Comparison of ENCODE assay signal across 9 mouse cellular contexts in the genomic region with DNA sequence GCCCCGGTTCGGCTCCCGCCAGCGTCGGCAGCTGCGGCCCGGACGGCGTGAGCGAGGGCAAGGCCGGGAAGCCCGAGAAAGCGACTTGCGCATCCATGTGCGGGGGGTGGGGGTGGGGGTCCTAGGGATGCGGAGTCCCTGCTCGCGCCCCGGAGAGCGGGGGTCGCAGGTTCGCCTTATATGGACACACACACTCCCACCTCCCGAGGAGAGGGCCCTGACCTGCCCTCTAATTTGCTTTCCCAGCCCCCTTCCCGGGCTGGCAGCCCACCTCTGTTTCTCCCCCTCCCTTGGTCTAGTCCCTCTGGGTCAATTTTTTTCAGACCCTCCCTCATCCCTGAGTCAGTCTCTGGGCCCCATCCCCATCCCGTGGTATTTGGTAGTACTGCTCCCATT. TPM values are rescaled to one million over a fixed set of nuclear protein-coding genes. Genes with fewer than 3 reads are reported as not detected.
DNase-seq lines count a peak whose midpoint lies in the region; ATAC-seq lines count a peak whose summit lies in the region.
"Had no signal": no experiment of that assay in that cellular context is flagged by ENCODE, and none has a peak within 500 bp of the region (broad histone marks: within the 10 kb centered on the region; RNA-seq: fewer than 3 reads in every experiment).

A gene (minus strand): TSS at position 97 of the 396 bp plus-strand sequence.

- peaks cover 10% of the 10 kb centered on the region for H3K4me1 ChIP-seq in kidney, embryonic 14.5 days (ENCODE audit: control insufficient read depth, insufficient read depth, low read length)
- peaks cover 28% of the 10 kb centered on the region for H3K4me1 ChIP-seq in embryonic facial prominence, embryonic 10.5 days
- H3K4me1 ChIP-seq in hindbrain, embryonic 14.5 days (replicated peaks; ENCODE audit: control insufficient read depth, insufficient read depth, low read length) = peaks cover 10% of the 10 kb centered on the region
- peaks cover 17% of the 10 kb centered on the region for H3K4me1 ChIP-seq in midbrain, embryonic 12.5 days

- under 1% methylated on average over 17 of the region's 25 CpGs for WGBS in kidney, embryonic 14.5 days
- whole genome bisulfite sequencing in embryonic facial prominence, embryonic 10.5 days = 1% methylated on average over 25 of the region's 25 CpGs
- WGBS in hindbrain, embryonic 14.5 days = under 1% methylated on average over 15 of the region's 25 CpGs
- under 1% methylated on average over 25 of the region's 25 CpGs for WGBS in midbrain, embryonic 12.5 days

- peaks cover 71% of the 10 kb centered on the region for H3K27me3 ChIP-seq in kidney, embryonic 14.5 days (ENCODE audit: control insufficient read depth, insufficient read depth, low read length)
- peaks cover 96% of the 10 kb centered on the region for H3K27me3 ChIP-seq in embryonic facial prominence, embryonic 10.5 days (replicated peaks; ENCODE audit: low read depth, poor library complexity, severe bottlenecking)
- H3K27me3 ChIP-seq in hindbrain, embryonic 14.5 days (ENCODE audit: control insufficient read depth, insufficient read depth, low read length) = peaks cover 90% of the 10 kb centered on the region
- peaks cover 80% of the 10 kb centered on the region for H3K27me3 ChIP-seq in midbrain, embryonic 12.5 days

- no peaks in the 10 kb centered on the region for H3K36me3 ChIP-seq in kidney, embryonic 14.5 days (ENCODE audit: control insufficient read depth, insufficient read depth, low read length)
- no peaks in the 10 kb centered on the region for H3K36me3 ChIP-seq in embryonic facial prominence, embryonic 10.5 days (replicated peaks)
- H3K36me3 ChIP-seq in hindbrain, embryonic 14.5 days (replicated peaks; ENCODE audit: control insufficient read depth, insufficient read depth) = no peaks in the 10 kb centered on the region
- H3K36me3 ChIP-seq in midbrain, embryonic 12.5 days = no peaks in the 10 kb centered on the region

- no peak for ATAC-seq in kidney, embryonic 14.5 days (ENCODE audit: low FRiP score, low TSS enrichment)
- ATAC-seq in hindbrain, embryonic 14.5 days (ENCODE audit: low FRiP score) = no peak
- ATAC-seq in midbrain, embryonic 12.5 days (ENCODE audit: low FRiP score, low read depth) = no peak

- H3K4me2 ChIP-seq in kidney, embryonic 14.5 days (replicated peaks; ENCODE audit: low read depth, low read length) = peak within 1 kb of the TSS; percentile 81
- H3K4me2 ChIP-seq in hindbrain, embryonic 14.5 days (replicated peaks) = peak within 1 kb of the TSS; percentile 54
- peak within 1 kb of the TSS; percentile 59 for H3K4me2 ChIP-seq in midbrain, embryonic 12.5 days (replicated peaks)

- intact Hi-C loops in left cerebral cortex, postnatal 36 days (cut with DNase I) = no loop called here

- DNase-seq in kidney, adult 11 months = no peak
- DNase-seq in embryonic facial prominence, embryonic 10.5 days (ENCODE audit: low spot score) = peak; percentile 54
- no peak for DNase-seq in hindbrain, embryonic 14.5 days (ENCODE audit: low spot score)
- DNase-seq in layer of hippocampus, adult 9-11 months = no peak
- no peak for DNase-seq in cerebellum, adult 8-10 months
- DNase-seq in left cerebral cortex, postnatal 36 days (ENCODE audit: low spot score in 2 of 2) = no peak

- no peak within 1 kb of the TSS for H3K27ac ChIP-seq in kidney, embryonic 14.5 days (ENCODE audit: low read depth, low read length)
- H3K27ac ChIP-seq in embryonic facial prominence, embryonic 10.5 days (replicated peaks) = peak within 1 kb of the TSS; percentile 77
- no peak within 1 kb of the TSS for H3K27ac ChIP-seq in hindbrain, embryonic 14.5 days
- no peak within 1 kb of the TSS for H3K27ac ChIP-seq in midbrain, embryonic 12.5 days (replicated peaks)

- H3K9ac ChIP-seq in kidney, embryonic 14.5 days (ENCODE audit: low read depth, low read length) = peak within 1 kb of the TSS; percentile 35
- H3K9ac ChIP-seq in hindbrain, embryonic 14.5 days = 0 out of 2 replicates have a peak within 1 kb of the TSS, but pooled peaks have one; percentile 8
- no peak within 1 kb of the TSS; the same call in 1 of the 2 replicates for H3K9ac ChIP-seq in midbrain, embryonic 12.5 days (replicated peaks)

- no peaks in the 10 kb centered on the region for H3K9me3 ChIP-seq in kidney, embryonic 14.5 days (ENCODE audit: control insufficient read depth, low read length)
- no peaks in the 10 kb centered on the region for H3K9me3 ChIP-seq in embryonic facial prominence, embryonic 10.5 days
- no peaks in the 10 kb centered on the region for H3K9me3 ChIP-seq in hindbrain, embryonic 14.5 days (ENCODE audit: control insufficient read depth, low read length)
- H3K9me3 ChIP-seq in midbrain, embryonic 12.5 days = no peaks in the 10 kb centered on the region

- H3K4me3 ChIP-seq in kidney, embryonic 14.5 days (ENCODE audit: low read length) = peak within 1 kb of the TSS; percentile 49
- H3K4me3 ChIP-seq in embryonic facial prominence, embryonic 10.5 days = peak within 1 kb of the TSS; percentile 60
- peak within 1 kb of the TSS; percentile 34 for H3K4me3 ChIP-seq in hindbrain, embryonic 14.5 days (replicated peaks; ENCODE audit: low read length)
- peak within 1 kb of the TSS; percentile 46 for H3K4me3 ChIP-seq in midbrain, embryonic 12.5 days

RNA-seq across cellular contexts. Expression of the gene that starts here (rescaled TPM):
- polyA plus RNA-seq in kidney, embryonic 14.5 days (2014; fragmentation: Nextera tagmentation; extraction: Ambion mirVana) = not detected in 2 replicates
- 1.0 and 1.5 TPM in 2 replicates for polyA plus RNA-seq in embryonic facial prominence, embryonic 10.5 days (2016; fragmentation: Nextera tagmentation; extraction: Ambion mirVana)
- polyA plus RNA-seq in hindbrain, embryonic 14.5 days (2014; fragmentation: Nextera tagmentation; extraction: Ambion mirVana) = not detected in 2 replicates
- 0.42 and 0.46 TPM in 2 replicates for polyA plus RNA-seq in midbrain, embryonic 12.5 days (2016; fragmentation: Nextera tagmentation; extraction: Ambion mirVana)
- not detected for total RNA-seq in left cerebral cortex, postnatal 36 days (2021)
- total RNA-seq: MEL had no signal
